Mouse (Mus musculus) heart, adult 2 months (tissue): ENCODE data around the gene Rgs7.

ENCODE experiments used
- EP300 ChIP-seq: fragments of 200-500 bp; IDR thresholded peaks from 2 replicates; pipeline ENCODE4 v1.6.1; 2011; ENCODE audit warnings: low read depth, low read length, control low read depth; ENCODE audit not compliant: insufficient read depth
- POLR2A ChIP-seq: fragments of 200-500 bp; IDR thresholded peaks from 2 replicates; pipeline ENCODE4 v1.6.1; 2011; ENCODE audit warnings: mild to moderate bottlenecking, low read depth, low read length, control low read depth; ENCODE audit not compliant: insufficient read depth

DNA sequence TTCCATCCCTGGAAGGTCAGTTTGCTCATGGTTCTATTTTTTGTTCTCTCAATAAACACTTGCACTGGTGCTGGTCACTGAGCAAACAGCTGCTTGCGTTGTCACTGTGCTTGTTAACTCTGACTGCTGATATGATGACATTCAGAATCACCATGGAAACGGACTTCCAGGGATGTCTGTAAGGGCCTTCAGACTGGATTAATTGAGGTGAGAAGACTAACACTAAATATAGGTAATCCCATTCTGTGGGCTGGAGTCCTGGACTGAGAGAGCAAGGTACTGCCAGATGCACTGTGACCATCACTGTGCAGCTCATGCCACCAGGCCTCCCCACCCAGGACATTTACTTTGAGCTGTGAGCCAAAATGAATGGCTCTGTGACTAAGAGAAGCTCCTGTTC, 252.2 kb downstream of the Rgs7 start:
- TF ChIP-seq POLR2A (no peak), EP300 (no peak)
